Mouse (Mus musculus) heart, embryonic 14.5 days (tissue): ENCODE measurements around the gene Casp9. TPM values are rescaled to one million over a fixed set of nuclear protein-coding genes. Genes with fewer than 3 reads are reported as not detected.
"Not testable (repeated sequence)": the region's sequence is repeated elsewhere in the genome, so short reads cannot be mapped to it uniquely, and the experiment has no call there.

Source experiments
- ATAC-seq: fragments of 200-750 bp; cut with Nextera tagmentation; 2 replicates; pipeline ENCODE4 v1.8.0; 2017; ENCODE audit warnings: low read depth, moderate TSS enrichment; ENCODE audit not compliant: insufficient number of reproducible peaks, insufficient read depth, low FRiP score
- H3K27ac ChIP-seq, 2 experiments: fragments of 200-500 bp in 1 of 2; fragments of 300-500 bp in 1 of 2; sonication (generic) in 1 of 2; replicated peaks in 1 of 2; 2 replicates each; pipeline ENCODE4 v1.5.1; 2012 to 2014; ENCODE audit warnings: low read depth in 2 of 2, low read length in 2 of 2, control low read depth in 1 of 2, mild to moderate bottlenecking in 1 of 2, mixed read lengths in 1 of 2; ENCODE audit not compliant: control insufficient read depth in 1 of 2, insufficient read depth in 1 of 2
- H3K27me3 ChIP-seq: fragments of 300-500 bp; sonication (generic); 2 replicates; pipeline ENCODE4 v1.6.1; 2014; ENCODE audit warnings: mild to moderate bottlenecking, low read length, control low read depth; ENCODE audit not compliant: control insufficient read depth, insufficient read depth
- H3K36me3 ChIP-seq: fragments of 300-500 bp; sonication (generic); 2 replicates; pipeline ENCODE4 v1.6.1; 2014; ENCODE audit warnings: mild to moderate bottlenecking, control low read depth, low read length, mixed read lengths; ENCODE audit not compliant: control insufficient read depth, insufficient read depth
- H3K4me1 ChIP-seq, 2 experiments: fragments of 200-500 bp in 1 of 2; fragments of 300-500 bp in 1 of 2; sonication (generic) in 1 of 2; 2 replicates each; pipeline ENCODE4 v1.6.1; 2012 to 2014; ENCODE audit warnings: low read length in 2 of 2, control low read depth in 1 of 2, mixed read lengths in 1 of 2; ENCODE audit not compliant: control insufficient read depth in 2 of 2, insufficient read depth in 2 of 2
- H3K4me2 ChIP-seq: fragments of 300-500 bp; sonication (generic); 2 replicates; pipeline ENCODE4 v1.6.1; 2014; ENCODE audit warnings: mild to moderate bottlenecking, low read length
- H3K4me3 ChIP-seq, 2 experiments: fragments of 200-500 bp in 1 of 2; fragments of 300-500 bp in 1 of 2; sonication (generic) in 1 of 2; 2 replicates each; pipeline ENCODE4 v1.5.1; 2012 to 2014; ENCODE audit warnings: low read length in 2 of 2, mild to moderate bottlenecking in 2 of 2, control low read depth in 1 of 2, low read depth in 1 of 2, moderate library complexity in 1 of 2; ENCODE audit not compliant: control insufficient read depth in 1 of 2, insufficient read depth in 1 of 2
- H3K9ac ChIP-seq: fragments of 300-500 bp; sonication (generic); 2 replicates; pipeline ENCODE4 v1.6.1; 2014; ENCODE audit warnings: mild to moderate bottlenecking, low read length
- H3K9me3 ChIP-seq: fragments of 300-500 bp; sonication (generic); 2 replicates; pipeline ENCODE4 v1.6.1; 2016; ENCODE audit warnings: low read length, control low read depth; ENCODE audit not compliant: control insufficient read depth
- WGBS: fragments of 180-500 bp; shearing (Covaris S2); extraction: QIAGEN DNeasy Blood & Tissue Kit; methylation state at CpG from one replicate; pipeline ENCODE4 v1.1.7; 2014; 5-methylcytosine and 5-hydroxymethylcytosine counted together
- polyA plus RNA-seq: library from polyadenylated mRNA; unstranded; fragments of >200 nt; fragmentation: Nextera tagmentation; extraction: Ambion mirVana; gene quantifications from 2 replicates; pipeline ENCODE4 v1.2.1, GENCODE M21; 2014

Casp9 gene
- polyA plus RNA-seq, 1 experiment from 2014 or later: 15.4 TPM

DNA sequence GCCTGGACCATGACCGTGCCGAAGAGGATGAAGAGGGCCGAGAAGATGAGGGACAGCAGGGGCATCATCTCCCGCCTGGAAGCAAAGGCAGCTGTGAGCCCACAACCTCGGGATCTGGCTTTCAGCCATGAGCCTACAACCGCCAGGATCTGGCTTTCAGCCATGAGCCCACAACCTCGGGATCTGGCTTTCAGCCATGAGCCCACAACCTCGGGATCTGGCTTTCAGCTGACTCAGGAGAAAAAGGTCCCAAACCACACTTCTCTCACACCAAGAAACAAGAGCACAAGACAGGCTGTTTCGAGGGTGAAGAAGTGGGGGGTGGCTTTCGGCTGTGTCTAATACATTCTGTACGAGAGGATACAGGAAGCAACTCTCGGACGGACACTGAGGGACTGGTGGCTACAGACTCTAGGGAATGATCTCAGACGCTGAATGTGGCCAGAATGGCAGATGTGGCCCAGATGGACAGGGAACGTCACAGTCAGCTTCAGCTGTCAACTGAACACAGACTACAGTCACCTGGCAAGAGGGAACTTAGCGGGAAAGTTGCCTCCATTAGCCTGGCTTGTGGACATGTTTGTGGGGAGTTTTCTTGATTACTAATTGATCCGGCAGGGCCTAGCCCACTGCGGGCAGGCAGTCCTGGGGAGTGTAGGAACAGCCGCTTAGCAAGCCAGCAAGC is 26.6 kb upstream of the Casp9 start:
- H3K36me3 ChIP-seq: peaks cover 77% of the 10 kb centered on the region
- H3K27me3 ChIP-seq: no peaks in the 10 kb centered on the region
- no peak overlapping the region; a peak in 1 of 4 replicates for H3K4me3 ChIP-seq
- peak overlapping the region; percentile 53 for H3K9ac ChIP-seq
- peak; percentile 46 for ATAC-seq
- H3K4me2 ChIP-seq: peak overlapping the region; percentile 48
- H3K4me1 ChIP-seq: peaks cover 27 to 42% of the 10 kb centered on the region in 2 experiments
- no peaks in the 10 kb centered on the region for H3K9me3 ChIP-seq
- H3K27ac ChIP-seq: peak overlapping the region; percentile 92 to 97
- 28% methylated on average over 19 of the region's 19 CpGs for WGBS

- Histone ChIP-seq H3K4me1 (peaks cover 27 to 42% of the 10 kb centered on the region in 2 experiments), H3K36me3 (peaks cover 77% of the 10 kb centered on the region), H3K9me3 (no peaks in the 10 kb centered on the region), H3K4me2 (peak overlapping the region; percentile 48), H3K27me3 (no peaks in the 10 kb centered on the region), H3K9ac (peak overlapping the region; percentile 51), H3K27ac (peak overlapping the region; percentile 92 to 97), H3K4me3 (peak overlapping the region in 1 of 2 experiments; percentile 0; a peak in 1 of 4 replicates)
- WGBS: 28% methylated on average over 19 of the region's 19 CpGs
- peak; percentile 86 for ATAC-seq
Observed at GRCm38 (mm10) chr4:141767353-141768036, 25.9 kb upstream of the Casp9 start.

DNA sequence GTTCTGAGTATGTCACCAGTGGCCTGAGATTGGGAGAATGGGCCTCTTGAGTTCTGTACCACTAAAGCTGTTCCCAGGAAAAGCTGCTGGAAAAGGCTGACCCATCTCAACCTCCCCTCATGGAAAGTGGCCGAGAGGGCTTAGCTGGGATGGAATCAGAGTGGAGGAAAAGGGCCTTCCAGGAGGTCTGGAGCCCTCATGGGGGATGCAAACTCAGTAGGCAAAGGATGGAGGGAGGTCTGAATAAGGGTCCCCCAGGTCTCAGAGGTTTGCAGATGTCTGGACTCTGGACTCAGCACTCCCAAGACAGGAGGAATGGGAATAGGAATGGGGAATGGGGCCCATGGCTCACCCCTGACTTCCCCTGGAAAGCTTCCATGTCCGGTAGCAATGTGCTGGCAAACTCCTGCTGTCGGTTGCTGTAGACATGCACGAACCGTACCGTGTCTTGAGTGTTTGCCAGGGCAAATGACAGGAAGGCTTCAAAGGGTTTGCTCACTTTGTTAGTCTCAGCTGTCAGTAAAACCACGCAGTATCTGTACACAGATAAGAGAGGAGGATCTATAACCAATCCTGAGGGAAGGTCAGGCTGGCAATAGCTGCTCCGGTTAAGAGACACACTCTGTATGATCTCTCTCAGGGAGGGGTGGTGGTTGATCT is 23.8 kb upstream of the Casp9 start:
- Histone ChIP-seq H3K27me3 (no peaks in the 10 kb centered on the region), H3K9ac (no peak overlapping the region), H3K36me3 (peaks cover 77% of the 10 kb centered on the region), H3K4me1 (peaks cover 27 to 42% of the 10 kb centered on the region in 2 experiments), H3K27ac (no peak overlapping the region), H3K9me3 (no peaks in the 10 kb centered on the region), H3K4me2 (no peak overlapping the region), H3K4me3 (no peak overlapping the region)
- 46% methylated on average over 8 of the region's 8 CpGs for WGBS
- ATAC-seq: no peak

DNA sequence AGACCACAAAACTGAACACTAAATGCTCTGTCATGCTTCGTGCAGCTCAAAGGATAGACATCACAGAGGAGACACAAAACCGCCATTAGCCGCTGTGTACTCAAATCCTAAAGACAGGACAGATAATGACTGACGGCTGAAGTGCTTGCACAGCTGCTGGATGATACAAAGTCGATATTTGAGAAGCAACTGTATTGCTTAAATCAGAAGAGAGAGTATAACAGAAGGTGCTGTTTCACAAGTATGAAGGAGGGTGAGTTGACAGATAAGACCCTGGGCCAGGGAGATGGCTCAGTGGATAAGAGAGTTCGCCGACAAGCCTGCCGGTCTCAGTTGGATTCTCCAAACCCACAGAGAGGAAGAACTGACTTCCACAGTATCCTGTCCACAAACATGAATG is 21.6 kb upstream of the Casp9 start:
- whole genome bisulfite sequencing: 85% methylated on average over 8 of the region's 8 CpGs
- no peak overlapping the region for H3K27ac ChIP-seq
- ATAC-seq: no peak
- H3K9me3 ChIP-seq: no peaks in the 10 kb centered on the region
- H3K9ac ChIP-seq: no peak overlapping the region
- no peak overlapping the region for H3K4me3 ChIP-seq
- peaks cover 19 to 31% of the 10 kb centered on the region in 2 experiments for H3K4me1 ChIP-seq
- H3K36me3 ChIP-seq: peaks cover 87% of the 10 kb centered on the region
- H3K4me2 ChIP-seq: no peak overlapping the region
- no peaks in the 10 kb centered on the region for H3K27me3 ChIP-seq

GRCm38 (mm10) chr4:141773019-141773418 is 20.4 kb upstream of the Casp9 start:
- H3K27ac ChIP-seq: not testable (repeated sequence)

DNA sequence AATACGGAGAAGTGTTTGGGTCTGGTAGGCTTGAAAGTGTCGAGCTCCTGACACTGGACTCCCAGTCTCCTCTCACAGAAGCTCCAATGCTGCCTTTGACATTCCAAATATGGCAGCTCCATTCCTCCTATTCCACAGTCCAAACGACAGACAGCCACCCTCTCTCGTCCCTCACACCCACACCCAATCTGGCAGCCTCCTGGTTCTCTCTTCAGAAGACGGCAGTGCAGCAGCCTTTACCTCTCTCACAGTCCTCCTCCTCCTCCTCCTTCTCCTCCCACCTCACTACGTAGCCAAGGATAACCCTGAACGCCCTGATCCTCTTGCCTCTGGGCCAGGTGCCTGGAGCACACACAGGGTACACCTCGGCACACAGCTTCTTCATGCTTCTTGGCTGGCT is 13.6 kb upstream of the Casp9 start:
- Histone ChIP-seq H3K36me3 (peaks cover 93% of the 10 kb centered on the region), H3K27ac (no peak overlapping the region), H3K4me1 (no peaks in the 10 kb centered on the region), H3K9ac (no peak overlapping the region), H3K4me2 (no peak overlapping the region), H3K27me3 (no peaks in the 10 kb centered on the region), H3K4me3 (no peak overlapping the region), H3K9me3 (no peaks in the 10 kb centered on the region)
- no peak for ATAC-seq
- WGBS: 72% methylated on average over 8 of the region's 8 CpGs

More at GRCm38 (mm10) chr4:141773019-141773418, 20.4 kb upstream of the Casp9 start:
- WGBS: 83% methylated on average over 4 of the region's 4 CpGs
- not testable (repeated sequence) for ATAC-seq, H3K9ac ChIP-seq, H3K4me3 ChIP-seq, H3K9me3 ChIP-seq, H3K4me2 ChIP-seq, H3K27me3 ChIP-seq
- peaks cover 94% of the 10 kb centered on the region for H3K36me3 ChIP-seq
- H3K4me1 ChIP-seq: peaks cover 7 to 19% of the 10 kb centered on the region in 2 experiments

GRCm38 (mm10) chr4:141781201-141781985 is 12.0 kb upstream of the Casp9 start:
- H3K4me2 ChIP-seq: no peak overlapping the region
- WGBS: 95% methylated on average over 8 of the region's 8 CpGs
- H3K27me3 ChIP-seq: no peaks in the 10 kb centered on the region
- no peaks in the 10 kb centered on the region for H3K9me3 ChIP-seq
- H3K4me3 ChIP-seq: no peak overlapping the region
- no peak for ATAC-seq
- H3K27ac ChIP-seq: no peak overlapping the region
- no peaks in the 10 kb centered on the region for H3K4me1 ChIP-seq
- no peak overlapping the region for H3K9ac ChIP-seq
- H3K36me3 ChIP-seq: peaks cover 92% of the 10 kb centered on the region
